Mouse (Mus musculus) spleen, adult 2 months (tissue): ENCODE data around the gene 2610002M06Rik.

Experiments used
- CTCF ChIP-seq: fragments of 200-500 bp; IDR thresholded peaks from 2 replicates; pipeline ENCODE4 v1.5.1; 2011; ENCODE audit warnings: mild to moderate bottlenecking, inconsistent platforms; ENCODE audit not compliant: insufficient read depth, insufficient read length, insufficient replicate concordance; ENCODE audit errors: extremely low read depth
- POLR2A ChIP-seq: fragments of 200-500 bp; IDR thresholded peaks from 2 replicates; pipeline ENCODE4 v1.6.1; 2011; ENCODE audit warnings: low read depth, low read length, inconsistent platforms

- TF ChIP-seq CTCF (no peak), POLR2A (no peak)
Measured at GRCm38 (mm10) chrX:107767896-107768295, 48.2 kb downstream of the 2610002M06Rik start.
